Mouse (Mus musculus) midbrain, embryonic 11.5 days (tissue): ENCODE measurements around the gene Fam102a. TPM values are rescaled to one million over a fixed set of nuclear protein-coding genes. Genes with fewer than 3 reads are reported as not detected.
A peak's percentile ranks its signal among the peaks of the same experiment; 100 is the strongest.

Experiments
- ATAC-seq: fragments of 200-750 bp; cut with Nextera tagmentation; 2 replicates; pipeline ENCODE4 v1.8.0; 2017; ENCODE audit warnings: moderate TSS enrichment, moderate library complexity; ENCODE audit not compliant: low FRiP score
- DNase-seq: peaks from one replicate; pipeline ENCODE4 v3.0.0; 2015; ENCODE audit warnings: low spot score; ENCODE audit errors: missing footprints
- H3K27ac ChIP-seq: fragments of 300-500 bp; sonication (generic); 2 replicates; pipeline ENCODE4 v1.5.1; 2014; ENCODE audit warnings: low read depth, low read length
- H3K27me3 ChIP-seq: fragments of 300-500 bp; sonication (generic); 2 replicates; pipeline ENCODE4 v1.6.1; 2014; ENCODE audit warnings: mild to moderate bottlenecking, low read length, moderate library complexity, mixed read lengths; ENCODE audit not compliant: control insufficient read depth, insufficient read depth
- H3K36me3 ChIP-seq: fragments of 300-500 bp; sonication (generic); 2 replicates; pipeline ENCODE4 v1.6.1; 2014; ENCODE audit warnings: mild to moderate bottlenecking, low read length, moderate library complexity, mixed read lengths; ENCODE audit not compliant: control insufficient read depth, insufficient read depth
- H3K4me1 ChIP-seq: fragments of 300-500 bp; sonication (generic); 2 replicates; pipeline ENCODE4 v1.6.1; 2014; ENCODE audit warnings: low read length; ENCODE audit not compliant: control insufficient read depth, insufficient read depth
- H3K4me2 ChIP-seq: fragments of 300-500 bp; sonication (generic); 2 replicates; pipeline ENCODE4 v1.6.1; 2014; ENCODE audit warnings: mild to moderate bottlenecking, moderate library complexity
- H3K4me3 ChIP-seq: fragments of 300-500 bp; sonication (generic); 2 replicates; pipeline ENCODE4 v1.5.1; 2014; ENCODE audit warnings: low read depth, low read length
- H3K9ac ChIP-seq: fragments of 300-500 bp; sonication (generic); 2 replicates; pipeline ENCODE4 v1.6.1; 2014; ENCODE audit warnings: low read length
- H3K9me3 ChIP-seq: fragments of 300-500 bp; sonication (generic); 2 replicates; pipeline ENCODE4 v1.6.1; 2016; ENCODE audit warnings: low read length; ENCODE audit not compliant: control insufficient read depth
- WGBS: fragments of 180-500 bp; shearing (Covaris S2); extraction: QIAGEN DNeasy Blood & Tissue Kit; methylation state at CpG from one replicate; pipeline ENCODE4 v1.1.7; 2014; 5-methylcytosine and 5-hydroxymethylcytosine counted together
- polyA plus RNA-seq: library from polyadenylated mRNA; unstranded; fragments of >200 nt; fragmentation: Nextera tagmentation; extraction: Ambion mirVana; gene quantifications from 2 replicates; pipeline ENCODE4 v1.2.1, GENCODE M21; 2014

Gene Fam102a
- polyA plus RNA-seq, 1 experiment from 2014 or later: 6.8 TPM

- H3K27ac ChIP-seq: no peak overlapping the region
- no peak for DNase-seq
- no peaks in the 10 kb centered on the region; the same call in 1 of the 2 replicates for H3K27me3 ChIP-seq
- H3K36me3 ChIP-seq: no peaks in the 10 kb centered on the region
- no peak overlapping the region for H3K4me3 ChIP-seq
- WGBS: 42% methylated on average over 10 of the region's 10 CpGs
- H3K4me1 ChIP-seq: peaks cover 17% of the 10 kb centered on the region
- ATAC-seq: no peak
- H3K9ac ChIP-seq: no peak overlapping the region
- no peak overlapping the region for H3K4me2 ChIP-seq
- no peaks in the 10 kb centered on the region for H3K9me3 ChIP-seq
Observed at GRCm38 (mm10) chr2:32604631-32605030, 69.5 kb downstream of the Fam102a start.

GRCm38 (mm10) chr2:32606161-32607142 is 71.3 kb downstream of the Fam102a start:
- Histone ChIP-seq H3K4me2 (peak overlapping the region; percentile 93), H3K36me3 (no peaks in the 10 kb centered on the region), H3K9me3 (no peaks in the 10 kb centered on the region), H3K9ac (peak overlapping the region; percentile 78), H3K27ac (no peak overlapping the region), H3K4me3 (peak overlapping the region; percentile 68), H3K27me3 (no peaks in the 10 kb centered on the region; the same call in 1 of the 2 replicates), H3K4me1 (peaks cover 21% of the 10 kb centered on the region)
- ATAC-seq: peak; percentile 83
- DNase-seq: peak; percentile 98
- 11% methylated on average over 51 of the region's 55 CpGs for WGBS

- DNase-seq: peak; percentile 92
- H3K9me3 ChIP-seq: no peaks in the 10 kb centered on the region
- peak overlapping the region; percentile 78 for H3K9ac ChIP-seq
- peak; percentile 22 for ATAC-seq
- H3K4me2 ChIP-seq: peak overlapping the region; percentile 93
- H3K27ac ChIP-seq: no peak overlapping the region
- 8% methylated on average over 34 of the region's 34 CpGs for WGBS
- H3K4me3 ChIP-seq: peak overlapping the region; percentile 68
- H3K36me3 ChIP-seq: no peaks in the 10 kb centered on the region
- no peaks in the 10 kb centered on the region; the same call in 1 of the 2 replicates for H3K27me3 ChIP-seq
- H3K4me1 ChIP-seq: peaks cover 21% of the 10 kb centered on the region
Observed at GRCm38 (mm10) chr2:32607262-32607947, 72.3 kb downstream of the Fam102a start.

- WGBS: 7% methylated on average over 25 of the region's 25 CpGs
- ATAC-seq (peak; percentile 55; the same call in 1 of the 2 replicates), DNase-seq (peak; percentile 96)
- no peaks in the 10 kb centered on the region for H3K36me3 ChIP-seq
- 0 out of 2 replicates have a peak overlapping the region, but pooled peaks have one; percentile 9 for H3K9ac ChIP-seq
- peaks cover 21% of the 10 kb centered on the region for H3K4me1 ChIP-seq
- H3K4me2 ChIP-seq: peak overlapping the region; percentile 32
- H3K27ac ChIP-seq: no peak overlapping the region
- H3K9me3 ChIP-seq: no peaks in the 10 kb centered on the region
- H3K4me3 ChIP-seq: 0 out of 2 replicates have a peak overlapping the region, but pooled peaks have one; percentile 68
- no peaks in the 10 kb centered on the region; the same call in 1 of the 2 replicates for H3K27me3 ChIP-seq
Observed at GRCm38 (mm10) chr2:32608141-32608777, 73.1 kb downstream of the Fam102a start.

GRCm38 (mm10) chr2:32608778-32609435 is 73.8 kb downstream of the Fam102a start:
- Histone ChIP-seq H3K4me2 (peak overlapping the region; percentile 32), H3K9ac (no peak overlapping the region), H3K27me3 (no peaks in the 10 kb centered on the region; the same call in 1 of the 2 replicates), H3K27ac (no peak overlapping the region), H3K9me3 (no peaks in the 10 kb centered on the region), H3K4me1 (peaks cover 21% of the 10 kb centered on the region), H3K36me3 (no peaks in the 10 kb centered on the region), H3K4me3 (0 out of 2 replicates have a peak overlapping the region, but pooled peaks have one; percentile 5)
- DNase-seq (no peak), ATAC-seq (no peak)
- 40% methylated on average over 18 of the region's 18 CpGs for WGBS

GRCm38 (mm10) chr2:32610610-32611229 is 75.6 kb downstream of the Fam102a start:
- peaks cover 21% of the 10 kb centered on the region for H3K4me1 ChIP-seq
- no peak for ATAC-seq

GRCm38 (mm10) chr2:32612274-32612673 is 77.1 kb downstream of the Fam102a start:
- DNase-seq (no peak), ATAC-seq (no peak)
- Histone ChIP-seq H3K36me3 (no peaks in the 10 kb centered on the region), H3K27me3 (no peaks in the 10 kb centered on the region; the same call in 1 of the 2 replicates), H3K4me3 (no peak overlapping the region), H3K4me1 (peaks cover 17% of the 10 kb centered on the region), H3K4me2 (no peak overlapping the region), H3K9me3 (no peaks in the 10 kb centered on the region), H3K9ac (no peak overlapping the region), H3K27ac (no peak overlapping the region)
- WGBS: 64% methylated on average over 26 of the region's 26 CpGs

More at GRCm38 (mm10) chr2:32610610-32611229, 75.6 kb downstream of the Fam102a start:
- Histone ChIP-seq H3K27me3 (no peaks in the 10 kb centered on the region; the same call in 1 of the 2 replicates), H3K4me3 (peak overlapping the region; percentile 26), H3K36me3 (no peaks in the 10 kb centered on the region), H3K27ac (no peak overlapping the region), H3K4me2 (peak overlapping the region; percentile 49), H3K9ac (peak overlapping the region; percentile 36), H3K9me3 (no peaks in the 10 kb centered on the region)
- 20% methylated on average over 23 of the region's 23 CpGs for WGBS
- DNase-seq: peak; percentile 91

- WGBS: 94% methylated on average over 1 of the region's 1 CpGs
- Histone ChIP-seq H3K4me2 (no peak overlapping the region), H3K27ac (no peak overlapping the region), H3K36me3 (no peaks in the 10 kb centered on the region; the same call in 1 of the 2 replicates), H3K27me3 (no peaks in the 10 kb centered on the region), H3K9ac (no peak overlapping the region), H3K4me3 (no peak overlapping the region), H3K9me3 (no peaks in the 10 kb centered on the region; the same call in 1 of the 2 replicates), H3K4me1 (peaks cover 12% of the 10 kb centered on the region)
- DNase-seq: no peak
- ATAC-seq: no peak
Observed at GRCm38 (mm10) chr2:32617109-32617508, 82.0 kb downstream of the Fam102a start.
